In the genomic region with DNA sequence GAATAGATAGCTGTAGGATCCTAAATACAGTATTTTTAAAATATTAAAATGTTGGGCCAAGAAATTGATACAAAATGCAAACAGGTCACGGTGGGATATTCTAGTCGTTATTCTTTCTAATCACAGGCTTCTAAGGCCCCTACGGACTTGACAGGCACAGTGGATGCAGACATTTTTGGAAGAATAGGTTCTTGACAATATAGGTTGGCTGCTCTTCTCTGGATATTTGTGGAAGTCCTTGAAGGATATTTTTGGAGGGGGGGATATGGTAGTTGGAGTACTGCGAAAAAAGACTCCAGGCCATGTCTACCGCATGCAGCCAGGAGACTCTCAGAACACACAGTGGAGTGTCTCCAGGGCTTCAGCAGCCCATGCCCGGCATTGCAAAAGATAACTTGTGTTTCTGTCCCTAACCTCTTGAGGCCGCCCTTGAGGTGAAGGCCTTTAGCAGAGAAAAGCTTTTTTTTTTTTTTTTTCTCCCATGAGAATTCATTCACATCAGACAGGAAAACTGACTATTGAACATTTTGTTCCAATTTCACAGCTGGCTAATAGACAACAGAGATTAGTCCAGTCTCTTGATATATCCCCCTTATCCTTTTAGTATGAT, we compare ENCODE assay signal across 8 mouse cellular contexts. TPM values are rescaled to one million over a fixed set of nuclear protein-coding genes. Genes with fewer than 3 reads are reported as not detected.
DNase-seq lines count a peak whose midpoint lies in the region; ATAC-seq and TF ChIP-seq lines count a peak whose summit lies in the region.

No protein-coding gene starts in this region.

- peaks cover 9% of the 10 kb centered on the region for H3K36me3 ChIP-seq in intestine, embryonic 14.5 days (ENCODE audit: control insufficient read depth, insufficient read depth, low read length)
- H3K36me3 ChIP-seq in liver, embryonic 16.5 days (ENCODE audit: control insufficient read depth, insufficient read depth) = no peaks in the 10 kb centered on the region
- H3K36me3 ChIP-seq in neural tube, embryonic 11.5 days (ENCODE audit: control insufficient read depth, insufficient read depth, low read length) = no peaks in the 10 kb centered on the region

- TF ChIP-seq CTCF in cerebellum, adult 2 months (IDR thresholded peaks at IDR 0.05; ENCODE audit: borderline replicate concordance, insufficient read depth, low read depth, low read length) = no peak

- no peak overlapping the region for H3K9ac ChIP-seq in intestine, embryonic 14.5 days (ENCODE audit: low read length)
- no peak overlapping the region for H3K9ac ChIP-seq in liver, embryonic 16.5 days (ENCODE audit: low read depth, low read length)
- H3K9ac ChIP-seq in neural tube, embryonic 11.5 days (ENCODE audit: low read length) = no peak overlapping the region

- 54% methylated on average over 7 of the region's 7 CpGs for WGBS in cerebellum, adult 2 months
- WGBS in intestine, embryonic 14.5 days = 45% methylated on average over 7 of the region's 7 CpGs
- 27% methylated on average over 7 of the region's 7 CpGs for WGBS in liver, embryonic 16.5 days (ENCODE audit: insufficient replicate concordance)
- 36% methylated on average over 7 of the region's 7 CpGs for WGBS in neural tube, embryonic 11.5 days

- TF ChIP-seq POLR2A in cerebellum, adult 2 months (IDR thresholded peaks at IDR 0.05; ENCODE audit: borderline replicate concordance, insufficient read depth, low read length) = no peak

- ATAC-seq in intestine, embryonic 14.5 days (replicated peaks; ENCODE audit: low FRiP score, low TSS enrichment, low read depth) = no peak
- ATAC-seq in liver, embryonic 16.5 days (ENCODE audit: low read depth) = no peak
- no peak for ATAC-seq in neural tube, embryonic 11.5 days (ENCODE audit: insufficient read depth, low FRiP score, low TSS enrichment)

- H3K4me3 ChIP-seq in cerebellum, adult 2 months (replicated peaks; ENCODE audit: insufficient read depth, low read depth, low read length) = peak overlapping the region; percentile 53
- peak overlapping the region; percentile 55 for H3K4me3 ChIP-seq in intestine, embryonic 14.5 days (ENCODE audit: low read depth, low read length)
- peak overlapping the region; percentile 54 for H3K4me3 ChIP-seq in liver, embryonic 16.5 days (ENCODE audit: low read depth, low read length)
- peak overlapping the region; percentile 34; the same call in 1 of the 2 replicates for H3K4me3 ChIP-seq in neural tube, embryonic 11.5 days (ENCODE audit: low read depth, low read length)

- DNase-seq in ovary, adult 18-20 months (ENCODE audit: low spot score) = peak; percentile 57
- DNase-seq in ovary, postnatal 10 days (ENCODE audit: low spot score) = no peak
- DNase-seq in cerebellum, adult 2 months = peak; percentile 31 to 37
- DNase-seq in gastrocnemius, postnatal 10 days = peak; percentile 27
- no peak for DNase-seq in intestine, embryonic 14.5 days (ENCODE audit: low spot score)
- peak; percentile 53 for DNase-seq in neural tube, embryonic 11.5 days (ENCODE audit: low spot score)
- peak; percentile 78 for DNase-seq in thymus, postnatal 4 days

- H3K9me3 ChIP-seq in intestine, embryonic 14.5 days (ENCODE audit: control insufficient read depth, low read length) = no peaks in the 10 kb centered on the region
- H3K9me3 ChIP-seq in liver, embryonic 16.5 days (replicated peaks; ENCODE audit: control insufficient read depth, low read length) = no peaks in the 10 kb centered on the region
- no peaks in the 10 kb centered on the region for H3K9me3 ChIP-seq in neural tube, embryonic 11.5 days (ENCODE audit: control insufficient read depth, low read length)

- no peak overlapping the region for H3K27ac ChIP-seq in cerebellum, adult 2 months (ENCODE audit: insufficient read depth, low read length)
- H3K27ac ChIP-seq in intestine, embryonic 14.5 days (ENCODE audit: low read depth) = peak overlapping the region; percentile 82; the same call in 1 of the 2 replicates
- H3K27ac ChIP-seq in liver, embryonic 16.5 days (ENCODE audit: low read length) = peak overlapping the region; percentile 8; the same call in 1 of the 2 replicates
- no peak overlapping the region for H3K27ac ChIP-seq in neural tube, embryonic 11.5 days (ENCODE audit: low read depth, low read length)

- no peaks in the 10 kb centered on the region for H3K27me3 ChIP-seq in cerebellum, adult 2 months (ENCODE audit: control insufficient read depth, insufficient read depth, low read length)
- H3K27me3 ChIP-seq in intestine, embryonic 14.5 days (replicated peaks; ENCODE audit: control insufficient read depth, insufficient read depth, low read length) = no peaks in the 10 kb centered on the region
- H3K27me3 ChIP-seq in liver, embryonic 16.5 days (ENCODE audit: control insufficient read depth, insufficient read depth, low read depth, low read length) = no peaks in the 10 kb centered on the region
- H3K27me3 ChIP-seq in neural tube, embryonic 11.5 days (ENCODE audit: control insufficient read depth, insufficient read depth, low read length) = no peaks in the 10 kb centered on the region

- H3K4me2 ChIP-seq in intestine, embryonic 14.5 days (ENCODE audit: low read length) = peak overlapping the region; percentile 79
- peak overlapping the region; percentile 69 for H3K4me2 ChIP-seq in liver, embryonic 16.5 days (ENCODE audit: low read depth, low read length)
- H3K4me2 ChIP-seq in neural tube, embryonic 11.5 days (ENCODE audit: low read depth) = peak overlapping the region; percentile 47; the same call in 1 of the 2 replicates

- H3K4me1 ChIP-seq in cerebellum, adult 2 months (ENCODE audit: control insufficient read depth, insufficient read depth, low read length) = no peaks in the 10 kb centered on the region
- peaks cover 9% of the 10 kb centered on the region for H3K4me1 ChIP-seq in intestine, embryonic 14.5 days (replicated peaks; ENCODE audit: control insufficient read depth, insufficient read depth, low read length)
- H3K4me1 ChIP-seq in liver, embryonic 16.5 days (ENCODE audit: control insufficient read depth, low read depth, low read length) = peaks cover 26% of the 10 kb centered on the region
- H3K4me1 ChIP-seq in neural tube, embryonic 11.5 days (ENCODE audit: control insufficient read depth, insufficient read depth, low read length) = peaks cover 10% of the 10 kb centered on the region

RNA-seq across cellular contexts. Expression of gene Fkbp7, which starts 0.7 kb away (rescaled TPM):
- polyA plus RNA-seq in cerebellum, adult 2 months (2012; rRNA removed) = 8.9 and 9.6 TPM in 2 replicates
- total RNA-seq in gastrocnemius, postnatal 10 days (2021) = 10 to 100 TPM; 26.9 to 40.5 TPM
- 57.6 and 57.9 TPM in 2 replicates for polyA plus RNA-seq in intestine, embryonic 14.5 days (2014; fragmentation: Nextera tagmentation; extraction: Ambion mirVana)
- 4.0 and 4.4 TPM in 2 replicates for polyA plus RNA-seq in liver, embryonic 16.5 days (2015; fragmentation: Nextera tagmentation; extraction: Ambion mirVana)
- 19.9 and 23.0 TPM in 2 replicates for polyA plus RNA-seq in neural tube, embryonic 11.5 days (2014; fragmentation: Nextera tagmentation; extraction: Ambion mirVana)

RNA-seq across cellular contexts. Expression of gene Plekha3, which starts 1.5 kb away (rescaled TPM):
- 36.8 and 37.8 TPM in 2 replicates for polyA plus RNA-seq in cerebellum, adult 2 months (2012; rRNA removed)
- 1 to 10 TPM; 7.2 to 8.4 TPM for total RNA-seq in gastrocnemius, postnatal 10 days (2021)
- 6.8 and 10.1 TPM in 2 replicates for polyA plus RNA-seq in intestine, embryonic 14.5 days (2014; fragmentation: Nextera tagmentation; extraction: Ambion mirVana)
- 0.54 and 0.81 TPM in 2 replicates for polyA plus RNA-seq in liver, embryonic 16.5 days (2015; fragmentation: Nextera tagmentation; extraction: Ambion mirVana)
- polyA plus RNA-seq in neural tube, embryonic 11.5 days (2014; fragmentation: Nextera tagmentation; extraction: Ambion mirVana) = 13.9 and 14.1 TPM in 2 replicates

RNA-seq across cellular contexts. Expression of gene Pjvk, which starts 25.3 kb away (rescaled TPM):
- 0.19 and 0.20 TPM in 2 replicates for polyA plus RNA-seq in cerebellum, adult 2 months (2012; rRNA removed)
- total RNA-seq in gastrocnemius, postnatal 10 days (2021) = not detected
- polyA plus RNA-seq in intestine, embryonic 14.5 days (2014; fragmentation: Nextera tagmentation; extraction: Ambion mirVana) = 0.58 TPM in 1 of 2 replicates, not detected in the other
- polyA plus RNA-seq in liver, embryonic 16.5 days (2015; fragmentation: Nextera tagmentation; extraction: Ambion mirVana) = 0.07 TPM in 1 of 2 replicates, not detected in the other
- 0.50 and 1.1 TPM in 2 replicates for polyA plus RNA-seq in neural tube, embryonic 11.5 days (2014; fragmentation: Nextera tagmentation; extraction: Ambion mirVana)

RNA-seq across cellular contexts. Expression of gene Prkra, which starts 25.8 kb away (rescaled TPM):
- 33.1 and 33.3 TPM in 2 replicates for polyA plus RNA-seq in cerebellum, adult 2 months (2012; rRNA removed)
- 10 to 100 TPM; 10.3 to 13.4 TPM for total RNA-seq in gastrocnemius, postnatal 10 days (2021)
- 52.5 and 60.1 TPM in 2 replicates for polyA plus RNA-seq in intestine, embryonic 14.5 days (2014; fragmentation: Nextera tagmentation; extraction: Ambion mirVana)
- polyA plus RNA-seq in liver, embryonic 16.5 days (2015; fragmentation: Nextera tagmentation; extraction: Ambion mirVana) = 5.7 and 6.9 TPM in 2 replicates
- polyA plus RNA-seq in neural tube, embryonic 11.5 days (2014; fragmentation: Nextera tagmentation; extraction: Ambion mirVana) = 88.6 and 91.3 TPM in 2 replicates

Comparison
In these comparisons a context has a peak if more than half of its experiments do, and no peak if none do; other contexts are left out.
1. DNase-seq: peak in ovary, adult 18-20 months (single experiment), cerebellum, adult 2 months (2 of 2), gastrocnemius, postnatal 10 days (single experiment), neural tube, embryonic 11.5 days (single experiment) and thymus, postnatal 4 days (single experiment); none in ovary, postnatal 10 days (single experiment) and intestine, embryonic 14.5 days (single experiment).
2. H3K27ac ChIP-seq: peak in intestine, embryonic 14.5 days (single experiment) and liver, embryonic 16.5 days (single experiment); none in cerebellum, adult 2 months (single experiment) and neural tube, embryonic 11.5 days (single experiment).
3. Peak in every context shown above with its lines, with median percentiles within 50 percentile points of each other: H3K4me3 ChIP-seq and H3K4me2 ChIP-seq.